10 mouse cellular contexts compared by ENCODE assay signal in genomic region chr3:69818466-69818865, GRCm38 (mm10). TPM values are rescaled to one million over a fixed set of nuclear protein-coding genes. Genes with fewer than 3 reads are reported as not detected.
DNase-seq lines count a peak whose midpoint lies in the region.
"Had no signal": no experiment of that assay in that cellular context is flagged by ENCODE, and none has a peak within 500 bp of the region (broad histone marks: within the 10 kb centered on the region; RNA-seq: fewer than 3 reads in every experiment).

No protein-coding gene starts in this region.

- peak; percentile 21 for DNase-seq in kidney, postnatal 10 days
- DNase-seq in kidney, postnatal 36 days, result no peak
- DNase-seq in right cerebral cortex, postnatal 4 days, result peak; percentile 24
- DNase-seq in right cerebral cortex, postnatal 36 days (ENCODE audit: low spot score in 2 of 2), result no peak
- peak; percentile 62 to 63 for DNase-seq in cerebellum, postnatal 10 days
- DNase-seq in spleen, postnatal 4 days (ENCODE audit: low spot score in 2 of 2), result no peak
- DNase-seq in layer of hippocampus, adult 8-10 months (ENCODE audit: low spot score in 2 of 2), result no peak
- DNase-seq: gastrocnemius, postnatal 25 days; heart, postnatal 4 days; kidney, adult 11 months had no signal

RNA-seq across cellular contexts. Expression of gene Sptssb, which starts 41.3 kb away (rescaled TPM):
- total RNA-seq in layer of hippocampus, adult 8-10 months (2022), result 1 to 10 TPM; 1.5 to 2.9 (median 1.7) TPM
- total RNA-seq: gastrocnemius, postnatal 25 days; heart, postnatal 4 days had no signal

Comparison
In these comparisons a context has a peak if more than half of its experiments do, and no peak if none do; other contexts are left out.
1. DNase-seq: peak in kidney, postnatal 10 days (single experiment), right cerebral cortex, postnatal 4 days (single experiment) and cerebellum, postnatal 10 days (2 of 2); none in kidney, postnatal 36 days (0 of 2), right cerebral cortex, postnatal 36 days (0 of 2), spleen, postnatal 4 days (0 of 2) and layer of hippocampus, adult 8-10 months (0 of 2).